Mouse (Mus musculus): ENCODE results near the gene Pitpna. TPM values are rescaled to one million over a fixed set of nuclear protein-coding genes. Genes with fewer than 3 reads are reported as not detected.

Gene Pitpna
- polyA plus RNA-seq, 1 experiment from 2014 or later = 70.8 TPM

- no peaks in the 10 kb centered on the region for H3K4me1 ChIP-seq
Observed at GRCm38 (mm10) chr11:75624102-75624554, 36.2 kb downstream of the Pitpna start.

DNA sequence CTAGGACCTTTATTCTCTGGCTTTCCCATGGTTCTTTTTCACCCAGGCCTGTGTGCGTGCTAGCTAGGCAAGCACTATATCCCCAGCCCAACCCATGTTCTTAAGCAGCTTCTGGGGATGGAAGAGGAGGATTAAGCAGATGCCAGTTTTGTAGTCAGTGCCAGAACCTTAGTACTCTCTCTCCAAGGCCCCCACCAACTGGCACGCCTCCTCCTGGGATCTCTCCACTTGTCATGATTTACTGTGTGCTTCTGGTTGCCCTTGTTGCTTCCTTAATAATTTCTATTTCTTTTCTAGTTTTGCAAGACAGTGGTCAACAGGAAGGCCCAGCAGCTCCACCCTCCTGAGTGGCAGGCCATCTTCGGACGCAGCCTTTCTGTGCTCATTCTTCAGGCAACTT lies 37.9 kb downstream of the Pitpna start:
- Histone ChIP-seq H3K27me3 (no peaks in the 10 kb centered on the region), H3K4me1 (peaks cover 8% of the 10 kb centered on the region), H3K9me3 (replicated peaks) (no peaks in the 10 kb centered on the region), H3K4me2 (no peak overlapping the region), H3K36me3 (ENCODE audit: poor library complexity, severe bottlenecking) (peaks cover 68% of the 10 kb centered on the region), H3K9ac (0 out of 2 replicates have a peak overlapping the region, but pooled peaks have one; percentile 5), H3K4me3 (no peak overlapping the region), H3K27ac (0 out of 2 replicates have a peak overlapping the region, but pooled peaks have one; percentile 31)
- ATAC-seq = no peak
- 90% methylated on average over 4 of the region's 4 CpGs for WGBS

More at GRCm38 (mm10) chr11:75624102-75624554, 36.2 kb downstream of the Pitpna start:
- Histone ChIP-seq H3K4me3 (no peak overlapping the region), H3K27me3 (no peaks in the 10 kb centered on the region), H3K27ac (no peak overlapping the region), H3K9me3 (replicated peaks) (no peaks in the 10 kb centered on the region), H3K4me2 (no peak overlapping the region), H3K9ac (no peak overlapping the region), H3K36me3 (ENCODE audit: poor library complexity, severe bottlenecking) (peaks cover 85% of the 10 kb centered on the region)
- no peak for ATAC-seq
- 80% methylated on average over 2 of the region's 2 CpGs for WGBS

GRCm38 (mm10) chr11:75630098-75630497 lies 42.2 kb downstream of the Pitpna start:
- Histone ChIP-seq H3K4me1 (peaks cover 23% of the 10 kb centered on the region), H3K36me3 (ENCODE audit: poor library complexity, severe bottlenecking) (peaks cover 40% of the 10 kb centered on the region), H3K9ac (peak overlapping the region; percentile 78), H3K4me2 (peak overlapping the region; percentile 72), H3K4me3 (peak overlapping the region; percentile 82), H3K27ac (no peak overlapping the region), H3K27me3 (no peaks in the 10 kb centered on the region), H3K9me3 (replicated peaks) (no peaks in the 10 kb centered on the region)
- 16% methylated on average over 5 of the region's 5 CpGs for WGBS
- ATAC-seq = no peak

DNA sequence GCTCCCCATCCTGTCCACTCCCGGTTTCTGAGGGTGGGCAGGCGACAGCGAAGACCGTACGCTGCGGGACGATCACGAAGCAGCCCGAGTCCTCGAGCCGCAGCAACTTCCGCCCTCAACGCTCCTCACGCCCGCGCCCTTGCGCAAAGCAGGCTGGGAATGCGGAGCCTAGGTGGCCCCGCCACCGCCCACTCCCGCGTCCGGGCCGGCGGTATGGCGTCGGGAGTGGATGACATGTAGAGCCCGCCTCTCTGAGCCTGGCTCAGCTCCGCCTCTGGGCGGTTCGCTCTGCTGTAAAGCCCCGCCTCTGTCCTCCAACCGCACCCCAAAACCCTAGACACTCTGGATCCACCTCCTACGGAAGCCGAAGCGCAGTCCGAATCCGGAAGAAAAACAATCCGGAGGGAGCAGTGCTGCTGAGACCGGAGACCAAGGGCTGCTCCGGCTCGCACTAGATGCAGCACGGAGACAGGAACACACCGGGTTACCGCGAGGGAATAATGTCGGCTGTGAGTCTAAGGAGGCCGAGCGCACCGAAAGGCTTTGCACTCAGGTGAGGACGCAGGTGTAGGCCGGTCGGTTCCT lies 42.8 kb downstream of the Pitpna start, which contains the start of gene Inpp5k:
Inpp5k (plus strand) TSS at position 344 of the 585 bp plus-strand sequence.
- peak; percentile 100 for ATAC-seq

DNA sequence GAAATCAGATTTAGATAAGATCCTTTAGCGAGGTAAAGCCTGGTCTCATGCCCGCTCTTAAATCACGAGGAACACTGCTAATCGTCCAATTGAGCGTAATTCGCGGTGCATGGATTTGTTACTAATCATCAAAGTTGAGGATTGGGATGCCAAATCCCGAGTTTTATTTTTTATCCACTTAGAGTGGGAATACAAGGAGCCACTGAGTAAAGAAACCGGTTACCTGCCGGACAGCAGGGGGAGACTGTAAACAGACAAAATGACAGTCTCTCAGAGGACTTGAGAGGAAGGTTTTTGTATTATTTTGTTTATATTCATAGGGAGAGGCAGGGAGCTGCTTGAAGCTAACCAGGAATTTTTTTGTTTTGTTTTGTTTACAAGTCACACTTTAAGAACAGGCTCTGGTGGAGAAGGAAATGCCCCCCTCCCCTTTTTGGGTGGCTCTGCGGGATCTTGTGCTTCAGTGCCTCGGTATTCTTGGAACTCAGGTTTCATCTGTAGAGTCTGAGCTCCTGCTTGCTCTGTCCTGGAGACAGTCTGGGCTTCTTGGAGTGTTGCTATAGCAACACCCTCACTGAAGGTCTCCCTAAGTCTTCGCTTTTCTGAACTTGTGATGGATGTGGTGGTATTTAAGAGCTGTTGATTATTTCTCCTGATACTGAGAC lies 43.8 kb downstream of the Pitpna start:
- Histone ChIP-seq H3K36me3 (ENCODE audit: poor library complexity, severe bottlenecking) (peaks cover 33% of the 10 kb centered on the region), H3K4me3 (peak overlapping the region; percentile 82), H3K27me3 (no peaks in the 10 kb centered on the region), H3K27ac (no peak overlapping the region), H3K9ac (peak overlapping the region; percentile 78), H3K9me3 (replicated peaks) (no peaks in the 10 kb centered on the region), H3K4me2 (peak overlapping the region; percentile 72), H3K4me1 (peaks cover 23% of the 10 kb centered on the region)
- no peak for ATAC-seq
- 11% methylated on average over 13 of the region's 13 CpGs for WGBS

More for the DNA sequence above, 42.8 kb downstream of the Pitpna start, which contains the start of gene Inpp5k:
- H3K9ac ChIP-seq = peak within 1 kb of the TSS; percentile 78
- peaks cover 40% of the 10 kb centered on the region for H3K36me3 ChIP-seq (ENCODE audit: poor library complexity, severe bottlenecking)
- peak within 1 kb of the TSS; percentile 72 for H3K4me2 ChIP-seq
- no peaks in the 10 kb centered on the region for H3K9me3 ChIP-seq (replicated peaks)
- peak within 1 kb of the TSS; percentile 82 for H3K4me3 ChIP-seq
- no peaks in the 10 kb centered on the region for H3K27me3 ChIP-seq
- H3K27ac ChIP-seq = peak within 1 kb of the TSS; percentile 72
- H3K4me1 ChIP-seq = peaks cover 23% of the 10 kb centered on the region
- under 1% methylated on average over 53 of the region's 53 CpGs for WGBS

GRCm38 (mm10) chr11:75632921-75633320 lies 45.0 kb downstream of the Pitpna start:
- H3K9ac ChIP-seq = no peak overlapping the region

DNA sequence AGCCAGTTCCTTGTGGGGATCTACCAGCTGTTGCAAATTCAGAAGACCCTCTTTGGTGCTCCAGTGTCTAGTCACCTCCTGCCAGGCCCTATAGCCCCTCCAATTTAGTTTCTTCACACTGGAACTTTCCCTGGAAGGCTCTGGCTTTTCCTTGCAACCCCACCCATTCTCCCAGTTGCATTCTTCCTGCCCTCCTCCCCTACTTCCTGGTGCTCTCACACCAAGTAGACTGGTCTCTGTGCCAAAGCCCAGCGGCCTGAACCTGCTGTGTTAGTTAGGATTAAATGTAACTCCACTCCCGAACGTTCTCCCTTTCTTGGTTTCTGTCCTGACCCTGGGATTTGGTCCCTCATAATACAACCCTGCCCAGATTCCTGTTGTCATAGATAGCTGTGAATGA lies 46.9 kb downstream of the Pitpna start:
- Histone ChIP-seq H3K4me1 (peaks cover 20% of the 10 kb centered on the region), H3K9me3 (replicated peaks) (no peaks in the 10 kb centered on the region), H3K4me2 (no peak overlapping the region), H3K36me3 (ENCODE audit: poor library complexity, severe bottlenecking) (peaks cover 37% of the 10 kb centered on the region), H3K27ac (no peak overlapping the region), H3K4me3 (no peak overlapping the region), H3K9ac (no peak overlapping the region), H3K27me3 (no peaks in the 10 kb centered on the region)
- ATAC-seq = no peak
- WGBS = 87% methylated on average over 3 of the region's 3 CpGs

More at GRCm38 (mm10) chr11:75632921-75633320, 45.0 kb downstream of the Pitpna start:
- Histone ChIP-seq H3K4me1 (peaks cover 23% of the 10 kb centered on the region), H3K36me3 (ENCODE audit: poor library complexity, severe bottlenecking) (peaks cover 34% of the 10 kb centered on the region), H3K4me2 (no peak overlapping the region), H3K27me3 (no peaks in the 10 kb centered on the region), H3K9me3 (replicated peaks) (no peaks in the 10 kb centered on the region), H3K27ac (no peak overlapping the region), H3K4me3 (no peak overlapping the region)
- WGBS = 90% methylated on average over 5 of the region's 5 CpGs
- no peak for ATAC-seq

GRCm38 (mm10) chr11:75635315-75635714 lies 47.4 kb downstream of the Pitpna start:
- H3K4me3 ChIP-seq = no peak overlapping the region
- WGBS = 88% methylated on average over 11 of the region's 11 CpGs
- H3K27ac ChIP-seq = no peak overlapping the region
- peaks cover 15% of the 10 kb centered on the region for H3K4me1 ChIP-seq
- no peaks in the 10 kb centered on the region for H3K27me3 ChIP-seq
- no peaks in the 10 kb centered on the region for H3K9me3 ChIP-seq (replicated peaks)
- no peak overlapping the region for H3K4me2 ChIP-seq
- no peak for ATAC-seq
- H3K9ac ChIP-seq = no peak overlapping the region
- H3K36me3 ChIP-seq (ENCODE audit: poor library complexity, severe bottlenecking) = peaks cover 37% of the 10 kb centered on the region

DNA sequence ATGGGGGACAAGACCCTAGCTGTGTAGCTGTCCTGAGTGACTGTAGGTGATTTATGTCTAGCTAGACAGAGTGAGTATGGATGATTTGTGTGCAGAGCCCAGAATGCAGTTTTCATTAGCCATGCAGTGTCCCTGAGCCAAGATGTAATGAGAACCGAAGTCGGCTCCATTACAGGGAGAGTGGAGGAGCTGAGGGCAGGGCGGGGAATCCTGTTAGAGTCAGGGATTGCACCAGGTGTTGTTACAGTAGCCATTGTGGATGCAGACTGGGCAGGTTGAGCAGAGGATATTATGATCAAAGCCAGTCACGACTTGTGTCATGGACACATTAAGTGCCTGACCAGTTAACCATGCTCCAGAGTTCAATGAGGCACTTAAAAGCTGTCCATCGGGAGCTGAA lies 55.4 kb downstream of the Pitpna start:
- H3K4me2 ChIP-seq = no peak overlapping the region
- no peak overlapping the region for H3K4me3 ChIP-seq
- ATAC-seq = no peak
- 92% methylated on average over 5 of the region's 5 CpGs for WGBS
- H3K9ac ChIP-seq = no peak overlapping the region
- H3K27me3 ChIP-seq = no peaks in the 10 kb centered on the region
- H3K36me3 ChIP-seq (ENCODE audit: poor library complexity, severe bottlenecking) = peaks cover 21% of the 10 kb centered on the region
- H3K27ac ChIP-seq = no peak overlapping the region
- H3K9me3 ChIP-seq (replicated peaks) = no peaks in the 10 kb centered on the region
- no peaks in the 10 kb centered on the region for H3K4me1 ChIP-seq

DNA sequence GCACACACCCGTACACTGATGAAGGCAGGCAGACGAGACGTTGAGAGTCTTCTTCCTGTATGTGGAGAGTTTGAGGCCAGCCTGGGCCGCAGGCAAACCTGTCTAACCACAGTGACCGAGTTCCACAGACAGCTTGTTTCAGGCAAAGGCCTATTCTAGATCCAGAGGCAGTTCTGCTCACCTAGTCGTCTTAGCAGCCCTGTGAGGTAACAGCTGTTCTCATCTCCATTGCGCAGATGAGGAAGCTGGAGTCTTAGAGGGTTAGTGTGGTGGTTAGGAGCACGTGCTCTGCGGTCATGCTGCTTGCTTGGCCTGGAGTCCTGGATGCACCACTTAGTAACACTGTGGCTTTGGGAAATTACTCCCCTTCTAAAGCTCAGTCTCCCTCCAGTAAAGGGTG lies 56.8 kb downstream of the Pitpna start:
- WGBS = 90% methylated on average over 9 of the region's 9 CpGs
- no peak overlapping the region for H3K4me3 ChIP-seq
- no peak overlapping the region for H3K27ac ChIP-seq
- H3K27me3 ChIP-seq = no peaks in the 10 kb centered on the region
- peaks cover 15% of the 10 kb centered on the region for H3K36me3 ChIP-seq (ENCODE audit: poor library complexity, severe bottlenecking)
- H3K4me2 ChIP-seq = no peak overlapping the region
- no peak for ATAC-seq
- no peaks in the 10 kb centered on the region for H3K9me3 ChIP-seq (replicated peaks)
- H3K4me1 ChIP-seq = no peaks in the 10 kb centered on the region
- H3K9ac ChIP-seq = no peak overlapping the region

DNA sequence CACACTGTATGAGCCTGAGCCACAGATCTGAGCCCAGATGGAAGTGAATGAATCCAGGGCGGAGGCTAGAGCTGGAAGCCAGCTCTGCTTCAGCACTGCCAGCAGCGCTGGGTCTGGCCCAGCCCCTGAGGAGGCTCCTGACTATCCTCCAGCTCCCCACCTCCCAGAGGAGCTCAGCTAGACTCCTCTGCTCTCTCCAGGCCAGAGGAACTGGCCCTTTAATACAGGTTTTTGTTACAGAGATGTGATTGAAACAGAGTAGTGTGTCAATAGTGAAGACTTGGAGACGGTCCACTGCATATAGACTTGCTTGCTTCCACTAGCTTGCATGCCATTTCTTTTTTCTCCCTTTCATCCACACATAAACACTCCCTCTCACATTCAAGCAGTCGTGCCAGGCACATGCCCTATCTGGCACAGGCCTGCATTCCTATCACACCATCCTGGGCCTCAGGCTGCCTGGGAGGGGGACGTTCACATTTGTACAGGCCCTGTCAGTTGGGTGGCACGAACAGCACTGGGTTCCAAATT lies 59.8 kb downstream of the Pitpna start:
- Histone ChIP-seq H3K4me2 (no peak overlapping the region), H3K9me3 (replicated peaks) (no peaks in the 10 kb centered on the region), H3K4me3 (no peak overlapping the region), H3K4me1 (peaks cover 17% of the 10 kb centered on the region), H3K27me3 (peaks cover 7% of the 10 kb centered on the region), H3K27ac (no peak overlapping the region), H3K9ac (peak overlapping the region; percentile 21; the same call in 1 of the 2 replicates), H3K36me3 (ENCODE audit: poor library complexity, severe bottlenecking) (peaks cover 11% of the 10 kb centered on the region)
- 61% methylated on average over 6 of the region's 6 CpGs for WGBS
- peak; percentile 8; the same call in 1 of the 2 replicates for ATAC-seq

DNA sequence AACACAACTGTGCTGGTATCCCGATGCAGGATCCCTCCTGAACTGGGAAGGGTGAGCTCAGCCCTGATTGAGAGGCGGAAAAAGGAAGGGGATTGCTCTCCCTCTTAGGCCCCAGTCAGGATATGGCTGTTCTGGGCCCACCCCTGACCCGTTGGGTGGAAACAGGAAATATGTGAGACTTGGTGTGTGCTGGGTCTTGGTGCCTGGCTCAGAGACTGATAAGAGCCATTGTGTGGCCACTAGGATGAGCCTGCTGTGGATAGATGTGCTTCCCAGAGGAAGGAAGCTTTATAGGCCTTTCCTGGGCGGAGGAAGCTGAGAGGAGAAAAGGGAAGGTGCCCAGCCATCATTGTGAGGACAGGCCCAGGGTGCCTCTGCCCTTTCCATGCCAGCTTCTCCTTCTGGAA lies 61.3 kb downstream of the Pitpna start:
- ATAC-seq = no peak
- Histone ChIP-seq H3K27ac (no peak overlapping the region), H3K4me1 (peaks cover 30% of the 10 kb centered on the region), H3K9ac (no peak overlapping the region), H3K9me3 (replicated peaks) (no peaks in the 10 kb centered on the region), H3K4me3 (no peak overlapping the region), H3K4me2 (no peak overlapping the region), H3K27me3 (peaks cover 21% of the 10 kb centered on the region), H3K36me3 (ENCODE audit: poor library complexity, severe bottlenecking) (peaks cover 6% of the 10 kb centered on the region; the same call in 1 of the 2 replicates)
- WGBS = 81% methylated on average over 4 of the region's 4 CpGs

All from forebrain, embryonic 13.5 days (tissue).